Mouse (Mus musculus) right cerebral cortex, postnatal 36 days (tissue): Measurements from ENCODE around the gene Elmo3.

Source experiments
- DNase-seq, 2 experiments: peaks; one replicate each; pipeline ENCODE4 v3.0.0; 2022; ENCODE audit warnings: low spot score in 2 of 2, mixed read lengths in 1 of 2

The Elmo3 gene

GRCm38 (mm10) chr8:105305211-105306145 lies at the start of gene Elmo3:
Gene Elmo3, plus strand, starts transcription at chr8:105305601.
- DNase-seq: no peak

DNA sequence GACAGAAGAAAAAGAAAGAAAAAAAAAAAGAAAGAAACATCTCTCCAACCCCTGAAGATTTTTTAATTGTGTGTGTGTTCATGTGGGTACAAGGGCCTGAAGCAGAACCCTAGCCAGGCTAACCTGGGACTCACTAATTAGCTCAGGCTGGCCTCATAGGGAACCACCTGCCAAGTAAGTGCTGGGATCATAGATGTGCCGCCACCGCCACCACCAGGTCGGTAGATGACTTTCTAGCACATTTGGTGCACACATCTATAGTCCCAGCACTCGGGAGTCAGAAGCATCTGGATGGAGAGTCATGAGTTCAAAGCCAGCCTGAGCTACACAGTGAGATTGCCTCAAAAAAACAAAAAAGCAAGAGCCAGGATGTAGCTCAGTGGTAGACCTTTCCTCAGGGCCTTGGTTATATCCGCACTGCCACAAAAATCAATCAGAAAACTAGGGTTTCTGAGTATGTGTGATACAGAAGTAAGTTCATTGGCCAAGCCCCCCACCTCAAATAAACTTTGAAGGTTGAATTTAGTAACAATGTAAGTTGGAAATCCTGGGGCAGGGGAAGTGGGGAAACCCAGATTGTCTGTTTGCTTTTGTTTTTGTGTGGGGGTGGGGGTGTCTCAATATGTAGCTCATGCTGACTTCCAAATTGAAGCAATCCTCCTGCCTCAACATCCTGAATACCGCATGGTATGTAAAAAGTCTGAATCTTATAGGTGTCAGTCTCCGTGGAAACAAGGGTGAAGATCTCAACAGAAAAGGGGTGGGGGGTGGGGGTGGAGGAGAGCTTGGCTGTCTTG lies 47.9 kb upstream of the Elmo3 start:
- DNase-seq: no peak

GRCm38 (mm10) chr8:105258911-105259720 lies 46.3 kb upstream of the Elmo3 start:
- DNase-seq: no peak

DNA sequence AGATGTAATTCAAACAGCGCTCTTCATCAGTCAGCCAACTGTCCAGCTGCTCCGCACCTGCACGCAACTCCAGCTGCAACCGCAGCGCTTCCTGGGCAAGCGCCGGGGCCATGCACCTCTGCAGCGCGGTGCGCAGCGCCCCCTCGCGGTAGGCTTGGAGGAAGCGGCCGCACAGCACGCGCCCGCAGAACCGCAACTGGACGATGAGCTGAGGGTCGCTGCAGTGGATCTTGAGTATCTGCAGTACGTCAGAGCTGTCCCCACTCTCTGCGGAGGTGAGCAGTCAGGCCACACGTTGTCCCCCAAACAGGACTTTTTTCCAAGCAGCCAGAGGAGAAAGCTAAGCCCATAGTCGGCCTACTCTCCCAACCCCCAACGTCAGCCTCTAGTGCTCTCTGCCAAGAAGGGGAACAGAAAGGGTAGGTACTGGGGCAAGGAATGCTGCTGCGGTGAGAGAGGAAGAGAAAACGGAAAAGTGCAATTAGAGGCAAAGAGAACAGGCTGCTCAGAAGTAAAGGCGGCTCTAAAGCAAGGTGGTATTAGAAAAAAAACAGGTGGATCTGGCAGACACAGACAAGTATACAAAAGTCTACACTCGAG lies 45.6 kb upstream of the Elmo3 start:
- DNase-seq: peak in 1 of 2 experiments; percentile 26

DNA sequence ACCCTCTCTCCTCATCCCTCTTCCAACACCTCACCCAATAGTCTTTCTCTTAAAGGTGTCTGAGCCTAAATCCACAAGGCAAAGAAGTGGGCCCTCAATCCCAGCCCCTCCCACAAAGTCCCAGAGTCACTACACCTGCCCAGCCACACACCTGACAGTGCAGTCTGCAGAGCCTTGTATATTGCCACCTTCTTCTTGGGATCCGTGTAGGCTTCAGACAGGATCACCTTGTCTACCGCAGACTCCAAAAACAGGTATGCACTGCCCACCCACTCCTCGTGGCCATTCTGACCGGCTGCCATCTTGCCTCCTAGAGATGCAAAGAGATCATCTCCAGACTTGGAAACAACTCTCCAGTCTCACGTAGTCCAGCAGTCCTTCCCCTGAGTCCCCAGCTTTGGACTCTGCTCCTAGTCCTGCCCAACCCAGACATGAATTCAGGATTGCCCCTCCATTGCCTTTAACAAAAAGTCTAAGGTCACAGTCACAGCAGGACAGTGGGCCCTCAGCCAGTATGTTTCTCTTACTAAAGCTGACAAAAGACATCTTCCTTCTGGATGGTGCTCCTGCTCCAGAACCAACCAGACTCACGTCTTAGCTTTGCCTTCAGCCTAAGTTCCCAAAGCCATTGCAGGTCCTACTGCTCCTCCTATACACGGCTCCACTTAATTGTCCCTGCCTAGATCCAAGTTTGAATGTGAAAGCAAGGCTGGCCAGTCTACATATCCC lies 44.9 kb upstream of the Elmo3 start:
- DNase-seq: no peak

DNA sequence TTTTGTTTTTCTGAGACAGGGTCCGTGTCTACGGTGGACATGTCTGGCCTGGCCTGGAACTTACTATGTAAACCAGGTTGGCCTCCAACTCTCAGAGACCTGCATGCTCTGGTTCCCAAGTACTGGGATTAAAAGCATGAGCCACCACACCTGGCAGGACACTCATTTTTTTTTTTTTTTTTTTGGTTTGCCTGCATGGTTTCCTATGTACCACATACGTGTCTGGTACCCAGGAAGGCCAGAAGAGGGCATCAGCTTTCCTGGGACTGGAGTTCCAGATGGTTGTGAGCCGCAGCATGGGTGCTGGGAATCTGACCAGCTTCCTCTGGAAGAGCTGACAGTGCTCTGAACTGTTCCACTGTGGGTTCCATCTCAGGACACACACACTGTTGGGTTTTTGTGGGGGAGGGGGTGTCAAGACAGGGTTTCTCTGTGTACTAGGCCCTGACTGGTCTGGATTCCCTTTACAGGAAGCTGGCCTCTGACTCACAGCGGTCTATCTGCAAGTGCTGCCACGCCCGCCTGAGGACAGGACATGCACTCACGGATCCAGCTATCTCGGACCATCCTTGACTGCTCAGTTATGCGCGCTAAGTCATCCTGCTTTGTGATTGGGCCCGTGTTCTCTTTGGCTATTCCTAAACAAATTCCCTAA lies 43.9 kb upstream of the Elmo3 start:
- DNase-seq: no peak

DNA sequence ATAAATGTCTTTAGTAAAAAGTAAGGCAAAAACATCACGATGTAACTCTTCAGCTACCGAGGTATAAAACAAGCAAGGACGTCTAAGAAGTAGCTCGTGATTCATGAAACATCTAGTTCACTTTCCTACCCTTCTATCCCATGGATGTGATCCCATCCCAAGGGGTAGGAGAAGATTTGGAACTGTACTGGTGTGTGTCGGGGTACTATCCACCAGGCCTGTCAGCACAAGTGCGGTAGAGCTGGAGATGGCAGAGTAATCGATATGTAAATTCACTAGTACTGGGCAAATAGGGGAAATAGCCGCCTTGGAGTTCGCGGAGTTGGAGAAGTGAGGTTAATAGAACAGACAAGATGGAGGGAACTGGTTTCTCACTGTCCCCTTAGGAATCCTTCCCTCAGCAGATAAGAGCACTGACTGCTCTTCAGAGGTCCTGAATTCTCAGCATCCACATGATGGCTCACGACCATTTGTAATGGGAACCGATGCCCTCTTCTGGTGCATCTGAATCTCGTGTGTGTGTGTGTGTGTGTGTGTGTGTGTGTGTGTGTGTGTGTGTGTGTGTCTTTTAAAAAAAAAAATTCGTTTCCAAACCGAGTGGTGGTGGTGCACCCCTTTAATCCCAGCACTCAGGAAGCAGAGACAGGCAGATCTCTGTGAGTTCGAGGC lies 42.0 kb upstream of the Elmo3 start:
- no peak for DNase-seq

- no peak for DNase-seq
Measured at GRCm38 (mm10) chr8:105264024-105264982, 41.1 kb upstream of the Elmo3 start, which contains the start of the genes Tradd and Fbxl8. Gene Tradd, minus strand, starts transcription at chr8:105264609. Gene Fbxl8, plus strand, starts transcription at chr8:105264648.

GRCm38 (mm10) chr8:105265128-105265527 lies 40.3 kb upstream of the Elmo3 start:
- DNase-seq: no peak

DNA sequence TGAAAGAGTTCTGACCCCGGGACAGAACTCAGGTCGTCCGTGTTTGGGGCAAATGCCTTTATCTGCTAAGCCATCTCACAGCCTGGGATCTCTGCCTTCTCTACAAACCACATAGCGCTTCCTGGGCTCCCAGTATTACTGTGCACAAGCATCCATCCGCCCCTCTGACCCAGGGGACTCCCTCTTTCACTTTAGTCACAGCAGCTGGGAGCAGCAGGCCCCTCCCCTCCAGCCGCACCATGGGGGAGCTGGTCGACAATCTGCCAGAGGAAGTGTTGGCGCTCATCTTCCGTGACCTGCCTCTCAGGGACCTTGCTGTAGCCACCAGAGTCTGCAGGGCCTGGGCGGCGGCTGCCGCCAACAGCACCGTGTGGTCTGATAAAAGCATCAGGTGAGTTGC lies 38.6 kb upstream of the Elmo3 start:
- DNase-seq: no peak

- peak; percentile 85 to 88 for DNase-seq
Measured at GRCm38 (mm10) chr8:105268342-105269074, 36.9 kb upstream of the Elmo3 start.

- no peak for DNase-seq
Measured at GRCm38 (mm10) chr8:105269075-105269458, 36.3 kb upstream of the Elmo3 start.

- no peak for DNase-seq
Measured at GRCm38 (mm10) chr8:105269461-105269947, 35.9 kb upstream of the Elmo3 start, which contains the start of gene Hsf4. Gene Hsf4, plus strand, starts transcription at chr8:105269801.

GRCm38 (mm10) chr8:105270101-105270915 lies 35.1 kb upstream of the Elmo3 start:
- DNase-seq: no peak

- no peak for DNase-seq
Measured at GRCm38 (mm10) chr8:105270916-105271186, 34.5 kb upstream of the Elmo3 start.

DNA sequence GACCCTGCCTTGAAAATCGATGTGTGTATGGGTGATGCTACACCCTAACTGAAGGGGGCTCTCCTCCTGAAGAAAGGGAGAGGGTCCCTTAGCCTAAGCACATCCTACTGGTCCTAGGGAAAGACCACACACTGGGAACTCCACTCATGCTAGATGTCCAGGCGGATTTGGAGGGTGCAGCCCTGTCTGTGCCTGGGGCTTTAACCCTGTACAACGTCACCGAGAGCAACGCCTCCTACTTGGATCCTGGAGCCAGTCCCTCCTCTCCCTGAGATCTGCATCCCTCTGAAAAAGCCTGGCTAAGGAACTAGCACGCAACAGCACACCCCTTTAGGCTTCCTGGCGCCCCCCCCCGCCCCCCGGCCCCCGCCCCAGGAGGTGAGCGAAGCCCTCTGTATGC lies 30.0 kb upstream of the Elmo3 start:
- no peak for DNase-seq

DNA sequence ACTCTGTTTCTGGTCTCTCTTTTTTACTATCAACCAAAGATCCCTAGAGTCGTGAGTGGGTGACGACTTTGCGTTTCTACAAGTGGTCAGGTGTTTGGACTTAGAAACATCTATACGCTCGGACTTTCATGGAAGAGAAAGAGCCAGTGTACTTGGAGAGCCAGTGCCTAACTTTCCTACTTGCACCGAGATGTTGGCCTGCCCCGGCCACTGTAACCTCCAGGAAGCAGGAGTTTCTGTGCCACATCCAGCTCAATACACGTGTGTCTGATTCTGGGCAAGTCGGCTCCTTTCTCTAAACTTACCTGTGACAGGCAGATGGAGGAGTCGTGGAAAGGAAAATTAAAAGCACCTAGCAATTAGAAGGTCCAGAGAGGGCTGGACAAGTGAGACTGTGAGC lies 29.6 kb upstream of the Elmo3 start, which contains the start of gene Nol3:
Nol3 (plus strand) TSS at position 301 of the 400 bp plus-strand sequence.
- no peak for DNase-seq
